In the genomic region with DNA sequence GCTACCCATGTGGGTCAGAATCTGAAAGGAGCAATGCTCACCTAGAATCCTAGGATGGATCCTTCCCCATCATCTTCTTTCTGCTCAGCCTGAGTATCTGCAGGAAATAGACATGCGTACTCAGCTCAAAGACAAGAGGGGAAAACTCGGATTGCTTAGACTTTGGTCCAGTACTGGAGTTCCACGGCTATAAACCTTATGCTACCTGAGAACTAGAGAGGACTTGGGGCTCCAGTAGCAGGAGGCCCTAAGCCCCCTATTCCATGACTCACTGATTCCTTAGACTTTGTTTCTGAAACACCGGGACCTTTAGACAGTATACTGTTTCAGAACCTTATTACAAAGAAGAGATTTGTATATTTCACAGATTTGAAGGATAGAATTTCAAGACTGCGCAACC, we compare ENCODE assay signal across 34 mouse cellular contexts. TPM values are rescaled to one million over a fixed set of nuclear protein-coding genes. Genes with fewer than 3 reads are reported as not detected.
"Had no signal": no experiment of that assay in that cellular context is flagged by ENCODE, and none has a peak within 500 bp of the region (broad histone marks: within the 10 kb centered on the region; RNA-seq: fewer than 3 reads in every experiment).

No protein-coding gene starts in this region.

- H3K9ac ChIP-seq: heart, embryonic 12.5 days; heart, embryonic 13.5 days; heart, embryonic 15.5 days; hindbrain, embryonic 12.5 days; hindbrain, embryonic 13.5 days; hindbrain, embryonic 14.5 days; hindbrain, embryonic 15.5 days; kidney, embryonic 15.5 days had no signal

- H3K27me3 ChIP-seq: heart, embryonic 12.5 days; heart, embryonic 13.5 days; heart, embryonic 15.5 days; hindbrain, embryonic 12.5 days; hindbrain, embryonic 13.5 days; hindbrain, embryonic 15.5 days; kidney, embryonic 15.5 days had no signal

- ATAC-seq: hindbrain, embryonic 16.5 days; hindbrain, postnatal 0 days; inflammation-experienced regulatory T-cells, adult 6 months had no signal

- H3K9me3 ChIP-seq: heart, embryonic 10.5 days; heart, embryonic 12.5 days; heart, embryonic 13.5 days; heart, embryonic 15.5 days; hindbrain, embryonic 10.5 days; hindbrain, embryonic 12.5 days; hindbrain, embryonic 13.5 days; hindbrain, embryonic 15.5 days; kidney, embryonic 15.5 days had no signal

- H3K27ac ChIP-seq: heart, adult 2 months; heart, embryonic 10.5 days; heart, embryonic 13.5 days; heart, embryonic 15.5 days; hindbrain, embryonic 10.5 days; hindbrain, embryonic 12.5 days; hindbrain, embryonic 14.5 days; hindbrain, embryonic 15.5 days; hindbrain, postnatal 0 days; kidney, embryonic 15.5 days; kidney, postnatal 0 days; left cerebral cortex, adult 2 months had no signal

- H3K36me3 ChIP-seq: heart, embryonic 10.5 days; heart, embryonic 12.5 days; heart, embryonic 13.5 days; heart, embryonic 15.5 days; hindbrain, embryonic 12.5 days; hindbrain, embryonic 15.5 days; kidney, embryonic 15.5 days had no signal

- H3K4me2 ChIP-seq: heart, embryonic 11.5 days; heart, embryonic 12.5 days; heart, embryonic 13.5 days; heart, embryonic 15.5 days; hindbrain, embryonic 12.5 days; hindbrain, embryonic 13.5 days; hindbrain, embryonic 14.5 days; hindbrain, embryonic 15.5 days; kidney, embryonic 15.5 days had no signal

- H3K4me1 ChIP-seq: heart, embryonic 10.5 days; heart, embryonic 12.5 days; heart, embryonic 13.5 days; heart, embryonic 15.5 days; hindbrain, embryonic 10.5 days; kidney, embryonic 15.5 days had no signal

- DNase-seq: heart, adult 2 months; heart, postnatal 10 days; heart, postnatal 14 days; heart, postnatal 36 days; heart, postnatal 4 days; kidney, adult 11 months; kidney, adult 18-20 months; kidney, adult 2 months; kidney, adult 8-10 months; kidney, adult 9 months; kidney, postnatal 10 days; kidney, postnatal 14 days; kidney, postnatal 25 days; kidney, postnatal 36 days; kidney, postnatal 4 days; layer of hippocampus, adult 9-11 months; layer of hippocampus, postnatal 36 days had no signal

- H3K4me3 ChIP-seq: heart, adult 2 months; heart, embryonic 10.5 days; heart, embryonic 12.5 days; heart, embryonic 13.5 days; heart, embryonic 15.5 days; hindbrain, embryonic 10.5 days; hindbrain, embryonic 12.5 days; hindbrain, embryonic 13.5 days; hindbrain, embryonic 15.5 days; kidney, embryonic 15.5 days; left cerebral cortex, adult 2 months had no signal

RNA-seq across cellular contexts. Expression of a gene that starts 25.8 kb away (rescaled TPM):
- total RNA-seq: hematopoietic stem cell, adult 5-6 weeks had no signal
- polyA plus RNA-seq: inflammation-experienced regulatory T-cells, adult 6 months had no signal
